Mouse (Mus musculus): ENCODE results near the gene Mfng.

DNA sequence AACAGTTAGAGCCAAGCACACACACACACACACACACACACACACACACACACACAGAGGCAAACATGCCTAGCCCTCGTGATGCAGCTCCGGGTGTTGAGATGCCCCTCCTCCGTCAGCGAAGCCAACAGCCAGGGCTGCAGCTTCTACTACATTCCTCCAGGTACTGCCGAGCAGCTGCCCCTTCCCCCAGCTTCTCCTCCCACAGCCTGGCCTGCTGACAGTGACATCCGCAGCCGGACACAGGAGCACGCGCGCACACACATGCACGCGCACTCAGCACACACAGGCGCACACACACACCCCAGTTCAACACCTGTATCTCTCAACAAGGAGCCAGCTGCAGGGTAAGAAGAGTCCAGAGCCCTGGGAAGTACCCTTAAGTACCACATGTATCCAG lies 56.3 kb downstream of the Mfng start:
- TF ChIP-seq GATA1 (IDR thresholded peaks at IDR 0.05; ENCODE audit: borderline replicate concordance, low read length) = no peak
- no peak for TF ChIP-seq FLI1 (IDR thresholded peaks at IDR 0.05; ENCODE audit: low read length)

Data from megakaryocyte, embryonic 14.5 days (primary cell).